Mouse (Mus musculus) T-helper 17 cell (primary cell): ENCODE measurements around the gene Ttc1.

Experiments used
- in situ Hi-C, 2 experiments: fragments of 300-600 bp; cut with MboI, MseI; formaldehyde crosslinking; loops; 1 replicate in 1 of 2; 2 replicates in 1 of 2; pipeline ENCODE4 v1.15.1; 2025; ENCODE audit warnings: high pct_unique_total_duplicates in 2 of 2

Gene Ttc1

GRCm38 (mm10) chr11:43747233-43748226 is at the start of gene Ttc1:
Ttc1 (minus strand) TSS chr11:43748008.
- in situ Hi-C loops: no loop called here

- in situ Hi-C loops: no loop called here
Measured at GRCm38 (mm10) chr11:43795992-43796391, 48.2 kb upstream of the Ttc1 start.

- in situ Hi-C loops: no loop called here
Measured at GRCm38 (mm10) chr11:43790446-43790845, 42.6 kb upstream of the Ttc1 start.

DNA sequence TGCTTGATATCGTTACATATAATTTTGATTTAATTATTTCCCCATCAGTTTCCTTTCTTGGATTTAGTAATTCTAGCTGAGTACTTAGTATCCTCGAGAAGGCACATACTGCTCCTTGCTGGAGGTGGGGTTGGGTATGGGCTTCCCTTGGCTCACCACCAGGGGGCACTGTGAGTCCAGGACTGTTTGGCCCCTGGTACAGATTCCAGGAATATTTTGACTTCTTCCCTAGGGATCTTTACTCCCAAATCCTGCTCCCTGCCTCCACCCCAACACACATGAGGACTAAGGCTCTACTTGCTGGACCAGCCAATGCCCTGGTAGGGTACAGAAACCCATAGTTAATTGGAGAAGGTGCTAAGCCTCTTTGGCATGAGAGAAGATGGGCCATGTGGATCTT is 36.0 kb upstream of the Ttc1 start:
- in situ Hi-C loops: loop anchor here in 1 of 2 experiments (5.0 kb wide), 1 partner anchor 556 kb away; no protein-coding TSS in a partner anchor

- in situ Hi-C loops: loop anchor here in 1 of 2 experiments (5.0 kb wide), 1 partner anchor 556 kb away; no protein-coding TSS in a partner anchor
Measured at GRCm38 (mm10) chr11:43783106-43783505, 35.3 kb upstream of the Ttc1 start.

GRCm38 (mm10) chr11:43779551-43779950 is 31.7 kb upstream of the Ttc1 start:
- in situ Hi-C loops: loop anchor here in 1 of 2 experiments (10.0 kb wide), 1 partner anchor 775 kb away; no protein-coding TSS in a partner anchor

DNA sequence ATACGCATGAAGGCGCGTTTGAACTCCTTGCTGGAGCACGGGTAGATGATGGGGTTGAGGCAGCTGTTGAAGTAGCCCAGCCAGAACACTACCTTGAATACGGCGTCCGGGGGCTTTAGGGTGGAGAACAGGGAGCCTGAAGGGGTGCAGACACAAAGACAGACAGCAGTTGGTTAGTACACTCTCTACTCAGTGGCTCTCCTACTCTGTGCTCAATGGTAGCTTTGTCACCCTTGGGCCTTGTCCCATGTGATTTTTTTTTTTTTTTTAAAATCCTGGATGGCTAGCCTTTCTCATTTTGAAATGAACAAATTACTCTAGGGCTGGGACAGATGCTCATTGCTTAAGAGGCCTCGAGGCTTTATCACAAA is 28.5 kb upstream of the Ttc1 start:
- in situ Hi-C loops: loop anchor here in 1 of 2 experiments (10.0 kb wide), 1 partner anchor 778 kb away; no protein-coding TSS in a partner anchor

- in situ Hi-C loops: loop anchor here in 1 of 2 experiments (10.0 kb wide), 1 partner anchor 779 kb away; no protein-coding TSS in a partner anchor
Measured at GRCm38 (mm10) chr11:43775469-43776323, 27.9 kb upstream of the Ttc1 start.

DNA sequence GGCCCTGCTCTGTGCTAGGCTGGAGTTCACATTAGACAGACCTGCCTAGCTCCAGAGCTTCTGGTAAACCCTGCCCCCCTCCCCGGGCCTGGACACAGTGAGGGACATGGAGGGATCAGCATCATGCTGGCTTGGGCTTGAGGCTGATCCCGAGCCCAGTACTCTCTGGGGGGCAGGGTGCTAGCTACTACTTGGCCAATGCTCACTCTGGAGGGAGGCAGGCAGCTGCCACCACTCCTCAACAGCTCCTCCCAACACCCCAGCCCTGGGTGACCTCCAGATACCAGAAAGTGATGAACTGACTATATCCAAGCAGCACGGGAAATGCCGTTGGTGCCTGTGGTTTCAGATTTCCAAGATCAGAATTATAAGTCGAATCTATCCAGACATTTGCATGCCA is 25.9 kb upstream of the Ttc1 start:
- in situ Hi-C loops: loop anchor here in 1 of 2 experiments (10.0 kb wide), 1 partner anchor 781 kb away; no protein-coding TSS in a partner anchor

DNA sequence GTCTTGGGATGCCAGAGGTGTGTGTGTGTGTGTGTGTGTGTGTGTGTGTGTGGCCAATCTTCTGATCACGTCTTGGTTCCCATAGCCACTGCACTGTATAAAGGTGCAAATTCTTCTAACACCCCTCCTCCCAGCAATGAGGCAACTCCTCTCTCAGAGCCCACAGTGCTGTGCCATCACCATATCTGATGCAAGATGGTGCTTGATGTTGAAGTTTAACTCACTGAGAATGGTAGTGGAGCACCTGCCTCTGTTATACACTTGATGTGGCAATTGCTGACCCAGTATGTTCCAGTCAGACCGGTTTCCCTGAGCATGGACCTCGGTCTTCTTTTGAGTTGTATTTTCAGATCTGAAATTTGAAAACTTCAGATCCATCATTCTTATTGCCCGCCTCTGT is 22.3 kb upstream of the Ttc1 start:
- in situ Hi-C loops: loop anchor here in 1 of 2 experiments (10.0 kb wide), 1 partner anchor 785 kb away; no protein-coding TSS in a partner anchor

DNA sequence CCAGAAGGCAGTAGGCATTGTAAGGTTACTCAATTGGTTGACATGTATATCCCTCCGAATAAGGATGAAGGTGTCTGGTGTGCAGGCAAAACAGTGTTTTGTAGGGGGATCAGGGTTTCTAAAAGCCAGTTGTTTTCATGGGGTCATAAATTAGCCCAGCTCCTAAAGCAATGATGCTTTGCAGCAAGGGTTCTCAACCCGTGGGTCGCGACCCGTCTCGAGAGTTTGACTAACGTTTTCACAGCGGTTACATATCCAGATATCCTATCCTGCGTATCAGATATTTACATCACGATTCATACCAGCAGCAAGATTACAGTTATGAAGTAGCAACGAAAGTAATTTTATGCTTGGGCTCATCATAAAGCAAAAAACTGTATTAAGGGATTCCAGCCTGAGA is 19.9 kb upstream of the Ttc1 start:
- in situ Hi-C loops: loop anchor here (5.0 kb wide), 2 partner anchors 440 to 560 kb away; no protein-coding TSS in a partner anchor

GRCm38 (mm10) chr11:43766922-43767648 is 19.3 kb upstream of the Ttc1 start:
- in situ Hi-C loops: loop anchor here (5.0 kb wide), 2 partner anchors 440 to 560 kb away; no protein-coding TSS in a partner anchor

DNA sequence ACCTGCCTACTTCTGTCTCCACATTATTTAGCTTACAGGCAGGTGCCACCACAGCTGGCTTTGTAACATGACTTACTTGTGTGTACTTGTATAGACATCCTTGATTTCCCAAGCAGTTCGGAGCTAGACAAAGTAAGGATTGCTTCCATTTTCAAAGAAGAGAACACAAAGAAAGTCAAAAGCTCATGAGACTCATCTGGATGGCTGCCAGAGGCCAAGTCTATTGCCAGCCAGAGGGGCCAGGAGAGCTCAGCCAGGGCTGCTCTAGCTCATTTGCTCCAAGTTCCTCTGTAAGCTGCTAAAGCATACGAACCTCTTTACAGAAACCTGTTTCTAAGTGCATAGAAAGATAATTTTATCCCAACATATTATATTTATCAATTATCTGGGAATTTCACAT is 10.6 kb upstream of the Ttc1 start:
- in situ Hi-C loops: no loop called here

DNA sequence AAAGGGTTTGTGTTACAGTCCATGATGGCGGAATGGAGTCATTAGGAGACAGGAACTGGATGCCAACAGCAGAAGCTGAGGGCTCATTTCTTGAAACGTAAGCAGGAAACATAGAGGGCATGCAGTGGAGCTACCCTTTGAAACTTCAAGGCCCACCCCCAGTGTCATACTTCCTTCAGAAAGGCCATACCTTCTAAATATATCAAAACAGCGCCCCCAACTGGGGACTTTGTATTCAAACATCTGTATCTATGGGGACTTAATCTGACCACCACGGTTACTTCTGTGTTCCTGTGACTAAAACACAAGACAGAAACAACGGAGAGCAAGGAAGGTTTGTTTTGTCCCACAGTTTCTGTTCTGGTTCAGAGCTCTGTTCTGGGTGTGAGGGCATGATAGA is 7.6 kb upstream of the Ttc1 start:
- in situ Hi-C loops: no loop called here

- in situ Hi-C loops: no loop called here
Measured at GRCm38 (mm10) chr11:43754568-43754967, 6.8 kb upstream of the Ttc1 start.

DNA sequence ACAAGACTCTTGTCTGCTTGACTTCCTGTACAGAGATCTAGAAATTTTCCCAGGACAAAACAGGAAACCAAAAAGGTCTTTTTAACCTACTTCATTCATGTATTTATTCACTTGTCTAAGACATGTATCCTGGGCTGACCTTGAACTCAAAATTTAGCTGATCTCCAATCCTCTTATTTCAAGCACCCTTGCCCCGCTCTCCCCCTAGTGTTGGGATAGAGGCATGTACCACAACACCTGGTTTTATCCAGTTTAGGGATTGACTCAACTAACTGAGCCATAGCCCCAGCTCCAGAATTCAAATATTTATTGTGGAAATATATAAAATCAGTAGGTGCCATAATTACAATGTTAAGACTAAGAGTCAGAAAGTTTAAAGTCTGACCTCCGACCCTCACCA is 3.7 kb upstream of the Ttc1 start:
- in situ Hi-C loops: no loop called here

GRCm38 (mm10) chr11:43728737-43729301 is 19.0 kb downstream of the Ttc1 start:
- in situ Hi-C loops: no loop called here

- in situ Hi-C loops: no loop called here
Measured at GRCm38 (mm10) chr11:43727796-43728195, 20.0 kb downstream of the Ttc1 start.

- in situ Hi-C loops: no loop called here
Measured at GRCm38 (mm10) chr11:43723411-43723810, 24.4 kb downstream of the Ttc1 start.

DNA sequence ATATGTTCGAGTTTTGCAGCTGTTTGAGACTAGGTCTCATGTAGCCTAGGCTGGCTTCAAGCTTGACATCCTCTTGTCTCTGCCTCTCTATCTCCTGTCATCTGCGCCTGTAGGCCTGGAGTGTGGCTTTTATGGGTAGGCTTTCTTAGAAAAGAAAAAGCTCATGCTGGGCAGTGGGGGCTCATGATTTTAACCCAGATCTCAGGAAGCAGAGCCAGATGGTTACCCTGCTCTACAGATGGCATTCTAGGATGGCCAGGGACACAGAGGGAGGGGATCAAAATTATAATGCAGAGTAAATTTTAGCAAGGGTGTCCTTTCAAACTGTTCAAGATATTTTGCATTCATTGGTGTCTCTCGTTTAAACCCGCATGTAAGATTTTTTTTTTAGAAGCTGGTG is 35.6 kb downstream of the Ttc1 start:
- in situ Hi-C loops: no loop called here

DNA sequence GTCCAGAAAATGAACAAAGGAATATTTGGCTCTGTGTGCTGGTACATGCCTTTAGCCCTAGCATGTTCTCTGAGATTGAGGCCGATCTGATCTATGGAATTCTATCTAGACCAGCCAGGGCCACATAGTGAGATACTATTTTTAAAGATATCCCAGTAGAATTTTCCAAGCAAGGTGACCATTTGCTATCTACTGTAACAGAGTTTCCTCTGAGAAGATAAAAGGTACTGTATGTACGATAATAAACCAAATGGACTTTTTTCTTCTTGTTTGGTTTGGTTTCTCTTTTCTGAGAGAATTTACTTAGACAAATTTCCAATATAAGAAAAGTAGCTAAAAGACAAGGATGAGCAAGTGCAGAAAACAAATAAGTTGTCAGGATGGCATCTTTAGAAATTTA is 39.4 kb downstream of the Ttc1 start:
- in situ Hi-C loops: no loop called here
